Mouse (Mus musculus): ENCODE measurements around the gene Ppp6r3.

DNA sequence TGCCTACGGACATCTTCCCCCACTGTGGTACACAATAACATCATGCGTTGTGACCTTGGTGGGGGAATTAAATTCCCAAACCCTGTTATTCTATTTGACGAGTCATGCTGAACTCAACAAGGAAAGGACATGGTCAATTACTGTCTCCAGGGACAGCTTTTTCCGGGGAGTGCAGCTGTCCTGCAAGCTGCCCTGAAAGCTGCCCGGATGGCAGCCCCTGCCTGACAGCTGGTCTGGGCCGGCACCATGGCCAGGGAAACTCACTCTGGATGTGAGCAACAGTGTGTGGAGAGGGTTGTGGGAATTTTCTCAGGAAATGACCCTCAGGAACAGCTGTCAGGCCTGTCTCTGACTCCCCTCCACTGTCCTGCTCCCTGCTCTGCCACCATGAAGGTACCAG lies 153.1 kb downstream of the Ppp6r3 start:
- TF ChIP-seq CTCF (IDR thresholded peaks at IDR 0.05; ENCODE audit: low read depth) (no peak), EP300 (IDR thresholded peaks at IDR 0.05; ENCODE audit: low read depth) (no peak)

Measured in heart, postnatal 0 days (tissue).